Mouse (Mus musculus): ENCODE measurements around the gene Cpsf3. TPM values are rescaled to one million over a fixed set of nuclear protein-coding genes. Genes with fewer than 3 reads are reported as not detected.

Cpsf3 gene
- polyA plus RNA-seq, 1 experiment from 2014 or later = 124 TPM

DNA sequence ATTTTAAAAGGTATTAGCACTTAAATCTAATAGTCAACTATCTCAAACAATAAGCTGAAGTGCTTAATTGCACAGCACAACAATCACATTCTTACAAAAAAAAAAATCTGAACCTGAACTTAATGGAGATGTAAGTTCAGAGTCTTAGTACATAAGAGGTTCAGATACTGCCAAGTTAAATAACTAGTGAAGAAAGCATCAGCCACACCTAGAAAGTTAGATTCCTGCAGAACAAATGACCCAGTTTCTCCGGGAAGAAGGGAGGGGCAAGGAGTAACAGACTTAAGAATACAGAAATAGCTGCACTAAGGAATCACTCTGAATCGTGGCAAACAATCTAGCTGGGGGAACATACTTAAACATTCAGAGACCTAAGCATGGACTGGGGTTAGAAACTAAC lies 77.5 kb downstream of the Cpsf3 start:
- no peak for ATAC-seq (ENCODE audit: low FRiP score)

DNA sequence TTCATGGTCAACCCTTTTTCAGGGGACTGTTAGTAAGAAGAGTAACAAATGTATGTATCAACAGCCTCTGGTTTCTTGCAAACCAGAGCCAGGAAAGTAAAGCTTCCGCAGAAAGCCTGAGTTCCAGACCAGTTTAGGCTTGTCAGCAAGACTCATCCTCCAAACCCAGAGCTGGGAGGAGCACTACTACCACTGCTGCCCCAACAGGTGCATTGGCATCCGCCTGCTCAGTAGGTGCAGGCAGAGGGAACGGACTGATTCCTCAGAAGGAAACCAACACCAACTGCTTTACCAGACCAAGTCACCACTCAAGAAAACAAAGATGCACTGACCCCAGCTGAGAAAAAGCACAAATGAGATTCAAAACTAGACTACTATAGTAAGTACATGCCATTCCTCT lies 78.0 kb downstream of the Cpsf3 start:
- no peak overlapping the region for H3K27ac ChIP-seq
- WGBS = 97% methylated on average over 3 of the region's 3 CpGs
- H3K27me3 ChIP-seq = no peaks in the 10 kb centered on the region
- H3K9ac ChIP-seq = no peak overlapping the region
- H3K4me2 ChIP-seq = no peak overlapping the region
- no peaks in the 10 kb centered on the region for H3K9me3 ChIP-seq
- no peak for ATAC-seq (ENCODE audit: low FRiP score)
- no peaks in the 10 kb centered on the region for H3K4me1 ChIP-seq
- H3K4me3 ChIP-seq (replicated peaks) = no peak overlapping the region
- 0 out of 2 replicates have a peak, but pooled peaks cover 4% of the 10 kb centered on the region for H3K36me3 ChIP-seq (replicated peaks)

More for the DNA sequence above, 77.5 kb downstream of the Cpsf3 start:
- H3K36me3 ChIP-seq (replicated peaks) = 0 out of 2 replicates have a peak, but pooled peaks cover 4% of the 10 kb centered on the region
- no peak overlapping the region for H3K4me2 ChIP-seq
- no peak overlapping the region for H3K9ac ChIP-seq
- 84% methylated on average over 2 of the region's 2 CpGs for WGBS
- H3K4me1 ChIP-seq = no peaks in the 10 kb centered on the region
- H3K9me3 ChIP-seq = no peaks in the 10 kb centered on the region
- H3K27me3 ChIP-seq = no peaks in the 10 kb centered on the region
- H3K27ac ChIP-seq = no peak overlapping the region
- H3K4me3 ChIP-seq (replicated peaks) = no peak overlapping the region

Other genes with a start within 250 kb of the Cpsf3 start
- gene Itgb1bp1, start 893 bp downstream of the Cpsf3 start, polyA plus RNA-seq (2016; fragmentation: Nextera tagmentation; extraction: Ambion mirVana) = 37.2 and 39.2 TPM in 2 replicates
- gene Iah1, start 31.0 kb downstream of the Cpsf3 start, polyA plus RNA-seq (2016; fragmentation: Nextera tagmentation; extraction: Ambion mirVana) = 41.9 and 45.3 TPM in 2 replicates
- gene Adam17, start 88.2 kb downstream of the Cpsf3 start, polyA plus RNA-seq (2016; fragmentation: Nextera tagmentation; extraction: Ambion mirVana) = 33.7 and 39.3 TPM in 2 replicates
- 1,153 and 1,229 TPM in 2 replicates for gene Ywhaq, start 132.2 kb downstream of the Cpsf3 start, polyA plus RNA-seq (2016; fragmentation: Nextera tagmentation; extraction: Ambion mirVana)